Mouse (Mus musculus): ENCODE measurements at regions not wholly inside any gene's neighbourhood (a gene's known extent, or its start where the extent isn't known, plus 50 kb on each side); places are given as distances from the start of the nearest gene placed in this dataset.

- Histone ChIP-seq H3K4me2 (ENCODE audit: low read length) (no peak overlapping the region), H3K9ac (replicated peaks; ENCODE audit: low read length) (no peak overlapping the region), H3K36me3 (ENCODE audit: control insufficient read depth, insufficient read depth, low read length) (no peaks in the 10 kb centered on the region), H3K27me3 (ENCODE audit: control insufficient read depth, insufficient read depth, low read length) (no peaks in the 10 kb centered on the region), H3K27ac (replicated peaks; ENCODE audit: low read depth, low read length) (no peak overlapping the region), H3K4me1 (ENCODE audit: control insufficient read depth, insufficient read depth, low read length) (0 out of 2 replicates have a peak, but pooled peaks cover 2% of the 10 kb centered on the region), H3K4me3 (replicated peaks; ENCODE audit: low read depth, low read length) (no peak overlapping the region), H3K9me3 (ENCODE audit: control insufficient read depth, low read length) (no peaks in the 10 kb centered on the region)
- 72% methylated on average over 3 of the region's 3 CpGs for WGBS
- DNase-seq (no peak), ATAC-seq (ENCODE audit: low FRiP score, low TSS enrichment) (no peak)
Measured at GRCm38 (mm10) chr11:31721908-31722307, 50.2 kb upstream of the Bod1 start.

DNA sequence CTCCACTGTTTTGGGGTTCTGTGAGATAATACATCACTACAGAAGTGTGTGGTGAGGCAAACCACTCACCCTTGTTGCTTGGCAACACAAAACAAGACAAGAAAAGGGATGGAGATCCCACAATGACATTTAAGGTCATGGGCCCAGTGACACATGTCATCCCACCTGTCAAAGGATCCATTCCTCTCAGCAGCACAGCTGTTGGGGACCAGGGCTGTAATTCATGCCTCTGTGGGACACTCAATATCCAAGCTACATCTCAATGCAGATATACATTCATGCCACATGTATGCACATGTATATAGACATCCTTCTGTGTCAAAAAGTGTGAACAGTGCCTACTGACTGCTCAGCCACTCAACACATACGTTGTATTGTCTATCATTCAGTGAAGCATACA is 52.8 kb upstream of the Bod1 start:
- no peaks in the 10 kb centered on the region for H3K9me3 ChIP-seq (ENCODE audit: control insufficient read depth, low read length)
- H3K4me2 ChIP-seq (ENCODE audit: low read length), result no peak overlapping the region
- no peak overlapping the region for H3K27ac ChIP-seq (replicated peaks; ENCODE audit: low read depth, low read length)
- ATAC-seq (ENCODE audit: low FRiP score, low TSS enrichment) (no peak), DNase-seq (no peak)
- no peaks in the 10 kb centered on the region for H3K36me3 ChIP-seq (ENCODE audit: control insufficient read depth, insufficient read depth, low read length)
- no peaks in the 10 kb centered on the region for H3K4me1 ChIP-seq (ENCODE audit: control insufficient read depth, insufficient read depth, low read length)
- H3K9ac ChIP-seq (replicated peaks; ENCODE audit: low read length), result no peak overlapping the region
- no peaks in the 10 kb centered on the region for H3K27me3 ChIP-seq (ENCODE audit: control insufficient read depth, insufficient read depth, low read length)
- H3K4me3 ChIP-seq (replicated peaks; ENCODE audit: low read depth, low read length), result no peak overlapping the region
- 73% methylated on average over 1 of the region's 1 CpGs for WGBS

DNA sequence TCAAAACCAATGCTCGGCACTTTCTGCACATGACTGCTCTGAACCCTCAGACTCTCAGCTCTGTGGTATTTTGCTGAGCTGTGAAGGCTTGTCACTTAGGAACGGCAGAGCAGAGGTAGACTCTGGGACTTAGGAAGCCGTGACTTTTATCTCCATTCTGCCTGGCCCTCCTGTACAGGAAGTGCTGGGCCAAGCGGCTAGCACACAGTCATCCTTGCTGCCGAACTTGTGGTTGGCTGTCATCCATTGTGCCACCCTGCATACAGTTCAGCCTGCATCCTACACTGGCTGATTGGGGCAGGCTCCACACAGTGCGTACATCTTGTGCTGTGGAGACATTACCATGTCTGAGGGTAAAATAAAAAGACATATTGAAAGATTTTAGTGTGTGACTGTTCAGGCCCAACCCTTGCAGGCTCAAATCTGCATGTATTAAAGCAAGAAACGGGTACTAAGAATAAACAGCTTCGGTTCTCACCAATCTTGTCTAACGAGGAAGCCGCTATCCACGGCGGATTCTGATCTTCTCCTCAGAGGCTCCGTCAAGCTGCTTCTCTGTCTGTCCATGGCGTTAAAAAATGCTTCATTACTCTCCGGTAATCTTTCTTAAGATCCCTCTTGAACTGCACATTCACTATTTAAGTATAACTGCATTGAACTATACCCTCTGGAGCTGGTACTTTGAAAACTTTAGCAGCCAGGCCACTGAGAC is 54.4 kb upstream of the Bod1 start:
- Histone ChIP-seq H3K36me3 (ENCODE audit: control insufficient read depth, insufficient read depth, low read length) (no peaks in the 10 kb centered on the region), H3K4me2 (ENCODE audit: low read length) (no peak overlapping the region), H3K9ac (replicated peaks; ENCODE audit: low read length) (no peak overlapping the region), H3K9me3 (ENCODE audit: control insufficient read depth, low read length) (no peaks in the 10 kb centered on the region), H3K27me3 (ENCODE audit: control insufficient read depth, insufficient read depth, low read length) (no peaks in the 10 kb centered on the region), H3K4me1 (ENCODE audit: control insufficient read depth, insufficient read depth, low read length) (no peaks in the 10 kb centered on the region), H3K4me3 (replicated peaks; ENCODE audit: low read depth, low read length) (no peak overlapping the region), H3K27ac (replicated peaks; ENCODE audit: low read depth, low read length) (no peak overlapping the region)
- DNase-seq, result peak; percentile 17
- WGBS, result 81% methylated on average over 15 of the region's 15 CpGs
- ATAC-seq (ENCODE audit: low FRiP score, low TSS enrichment), result no peak

DNA sequence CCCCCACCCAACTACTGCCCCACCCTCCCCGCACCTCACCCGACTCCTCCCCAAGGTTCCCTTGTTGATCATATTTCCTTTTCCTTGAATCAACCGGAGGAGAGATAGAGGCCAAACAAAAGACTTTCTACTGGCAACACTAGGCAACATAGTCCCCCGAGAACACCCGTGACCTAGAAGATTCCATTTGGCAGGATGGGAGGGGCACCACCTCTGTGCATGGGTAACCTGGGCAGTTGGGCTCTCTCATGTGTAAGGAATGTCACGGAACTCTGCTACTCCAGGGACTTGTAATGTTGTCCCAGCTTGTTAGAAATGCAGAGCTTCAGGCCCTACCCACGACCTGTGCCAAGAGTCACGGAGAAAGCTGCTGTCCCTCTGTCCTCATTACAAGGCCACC is 55.6 kb upstream of the Bod1 start:
- H3K4me1 ChIP-seq (ENCODE audit: control insufficient read depth, insufficient read depth, low read length), result 0 out of 2 replicates have a peak, but pooled peaks cover 4% of the 10 kb centered on the region
- no peaks in the 10 kb centered on the region for H3K9me3 ChIP-seq (ENCODE audit: control insufficient read depth, low read length)
- H3K27ac ChIP-seq (replicated peaks; ENCODE audit: low read depth, low read length), result no peak overlapping the region
- H3K27me3 ChIP-seq (ENCODE audit: control insufficient read depth, insufficient read depth, low read length), result no peaks in the 10 kb centered on the region
- ATAC-seq (ENCODE audit: low FRiP score, low TSS enrichment) (no peak), DNase-seq (no peak)
- no peak overlapping the region for H3K4me2 ChIP-seq (ENCODE audit: low read length)
- H3K36me3 ChIP-seq (ENCODE audit: control insufficient read depth, insufficient read depth, low read length), result no peaks in the 10 kb centered on the region
- H3K4me3 ChIP-seq (replicated peaks; ENCODE audit: low read depth, low read length), result no peak overlapping the region
- WGBS, result 90% methylated on average over 8 of the region's 8 CpGs
- no peak overlapping the region for H3K9ac ChIP-seq (replicated peaks; ENCODE audit: low read length)

- Histone ChIP-seq H3K36me3 (ENCODE audit: control insufficient read depth, insufficient read depth, low read length) (no peaks in the 10 kb centered on the region), H3K9me3 (ENCODE audit: control insufficient read depth, low read length) (no peaks in the 10 kb centered on the region), H3K9ac (replicated peaks; ENCODE audit: low read length) (no peak overlapping the region), H3K27ac (replicated peaks; ENCODE audit: low read depth, low read length) (no peak overlapping the region), H3K27me3 (ENCODE audit: control insufficient read depth, insufficient read depth, low read length) (no peaks in the 10 kb centered on the region), H3K4me2 (ENCODE audit: low read length) (no peak overlapping the region), H3K4me1 (ENCODE audit: control insufficient read depth, insufficient read depth, low read length) (peaks cover 22% of the 10 kb centered on the region), H3K4me3 (replicated peaks; ENCODE audit: low read depth, low read length) (no peak overlapping the region)
- ATAC-seq (ENCODE audit: low FRiP score, low TSS enrichment) (no peak), DNase-seq (no peak)
- 84% methylated on average over 3 of the region's 3 CpGs for WGBS
Measured at GRCm38 (mm10) chr11:31729728-31730127, 58.0 kb upstream of the Bod1 start.

- H3K4me2 ChIP-seq (ENCODE audit: low read length), result no peak overlapping the region
- H3K9ac ChIP-seq (replicated peaks; ENCODE audit: low read length), result no peak overlapping the region
- DNase-seq (no peak), ATAC-seq (ENCODE audit: low FRiP score, low TSS enrichment) (no peak)
- WGBS, result 68% methylated on average over 4 of the region's 4 CpGs
- H3K36me3 ChIP-seq (ENCODE audit: control insufficient read depth, insufficient read depth, low read length), result no peaks in the 10 kb centered on the region
- H3K27ac ChIP-seq (replicated peaks; ENCODE audit: low read depth, low read length), result no peak overlapping the region
- H3K9me3 ChIP-seq (ENCODE audit: control insufficient read depth, low read length), result no peaks in the 10 kb centered on the region
- H3K4me3 ChIP-seq (replicated peaks; ENCODE audit: low read depth, low read length), result no peak overlapping the region
- no peaks in the 10 kb centered on the region for H3K27me3 ChIP-seq (ENCODE audit: control insufficient read depth, insufficient read depth, low read length)
- H3K4me1 ChIP-seq (ENCODE audit: control insufficient read depth, insufficient read depth, low read length), result peaks cover 23% of the 10 kb centered on the region
Measured at GRCm38 (mm10) chr11:31730181-31730580, 58.5 kb upstream of the Bod1 start.

GRCm38 (mm10) chr11:31730680-31731079 is 59.0 kb upstream of the Bod1 start:
- H3K9me3 ChIP-seq (ENCODE audit: control insufficient read depth, low read length), result no peaks in the 10 kb centered on the region

DNA sequence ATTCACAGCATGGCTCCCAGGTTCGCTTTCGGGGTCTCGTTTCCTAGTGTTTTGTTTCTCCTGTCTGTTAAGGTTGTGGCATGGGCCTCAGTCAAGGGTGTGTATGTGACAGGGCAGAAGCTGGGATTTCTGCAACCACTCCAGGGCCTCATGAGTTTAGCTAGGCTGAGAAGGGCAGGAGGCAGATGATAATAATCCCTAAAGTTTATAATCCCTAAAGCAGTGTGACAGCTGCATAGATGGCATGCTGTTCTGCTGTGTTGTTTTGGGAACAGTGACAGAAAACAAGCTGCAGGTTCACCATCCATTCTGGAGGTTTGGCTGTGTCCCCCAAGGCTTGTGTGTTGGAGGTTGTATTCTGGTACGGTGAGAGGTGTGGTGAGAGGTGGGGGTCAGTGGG is 59.8 kb upstream of the Bod1 start:
- no peak overlapping the region for H3K27ac ChIP-seq (replicated peaks; ENCODE audit: low read depth, low read length)
- H3K4me2 ChIP-seq (ENCODE audit: low read length), result no peak overlapping the region
- no peak for ATAC-seq (ENCODE audit: low FRiP score, low TSS enrichment)
- no peaks in the 10 kb centered on the region for H3K27me3 ChIP-seq (ENCODE audit: control insufficient read depth, insufficient read depth, low read length)
- no peak for DNase-seq
- H3K9me3 ChIP-seq (ENCODE audit: control insufficient read depth, low read length), result no peaks in the 10 kb centered on the region
- WGBS, result 48% methylated on average over 4 of the region's 4 CpGs
- H3K4me3 ChIP-seq (replicated peaks; ENCODE audit: low read depth, low read length), result no peak overlapping the region
- no peaks in the 10 kb centered on the region for H3K36me3 ChIP-seq (ENCODE audit: control insufficient read depth, insufficient read depth, low read length)
- no peak overlapping the region for H3K9ac ChIP-seq (replicated peaks; ENCODE audit: low read length)
- H3K4me1 ChIP-seq (ENCODE audit: control insufficient read depth, insufficient read depth, low read length), result peaks cover 23% of the 10 kb centered on the region

More at GRCm38 (mm10) chr11:31730680-31731079, 59.0 kb upstream of the Bod1 start:
- no peak overlapping the region for H3K9ac ChIP-seq (replicated peaks; ENCODE audit: low read length)
- no peak for DNase-seq
- H3K27me3 ChIP-seq (ENCODE audit: control insufficient read depth, insufficient read depth, low read length), result no peaks in the 10 kb centered on the region
- H3K4me1 ChIP-seq (ENCODE audit: control insufficient read depth, insufficient read depth, low read length), result peaks cover 23% of the 10 kb centered on the region
- no peak overlapping the region for H3K4me2 ChIP-seq (ENCODE audit: low read length)
- H3K4me3 ChIP-seq (replicated peaks; ENCODE audit: low read depth, low read length), result no peak overlapping the region
- no peak overlapping the region for H3K27ac ChIP-seq (replicated peaks; ENCODE audit: low read depth, low read length)
- ATAC-seq (ENCODE audit: low FRiP score, low TSS enrichment), result no peak
- H3K36me3 ChIP-seq (ENCODE audit: control insufficient read depth, insufficient read depth, low read length), result no peaks in the 10 kb centered on the region
- WGBS, result 28% methylated on average over 3 of the region's 3 CpGs

DNA sequence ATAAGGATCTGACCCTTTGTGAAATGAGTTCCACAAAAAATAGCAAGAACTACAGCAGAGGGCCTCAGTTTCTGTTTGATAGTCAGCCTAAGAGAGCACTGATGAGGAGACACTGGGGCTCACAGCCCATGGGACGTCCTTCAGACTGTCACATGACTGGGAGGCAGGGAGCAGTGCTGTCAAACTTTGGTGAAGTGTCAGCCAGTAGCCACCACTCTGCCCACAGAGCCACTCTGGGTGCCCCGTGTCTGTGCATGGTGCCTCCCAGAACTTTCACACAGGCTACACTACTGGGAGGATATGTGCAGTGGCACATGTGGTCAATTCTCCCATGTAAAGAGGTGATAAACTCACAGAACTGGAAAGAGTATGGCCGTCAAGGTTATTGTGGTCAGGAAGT is 60.7 kb upstream of the Bod1 start:
- ATAC-seq (ENCODE audit: low FRiP score, low TSS enrichment) (no peak), DNase-seq (no peak)
- H3K9me3 ChIP-seq (ENCODE audit: control insufficient read depth, low read length), result no peaks in the 10 kb centered on the region
- no peak overlapping the region for H3K4me3 ChIP-seq (replicated peaks; ENCODE audit: low read depth, low read length)
- H3K36me3 ChIP-seq (ENCODE audit: control insufficient read depth, insufficient read depth, low read length), result no peaks in the 10 kb centered on the region
- no peak overlapping the region for H3K27ac ChIP-seq (replicated peaks; ENCODE audit: low read depth, low read length)
- peaks cover 23% of the 10 kb centered on the region for H3K4me1 ChIP-seq (ENCODE audit: control insufficient read depth, insufficient read depth, low read length)
- H3K4me2 ChIP-seq (ENCODE audit: low read length), result no peak overlapping the region
- no peak overlapping the region for H3K9ac ChIP-seq (replicated peaks; ENCODE audit: low read length)
- no peaks in the 10 kb centered on the region for H3K27me3 ChIP-seq (ENCODE audit: control insufficient read depth, insufficient read depth, low read length)
- 72% methylated on average over 3 of the region's 3 CpGs for WGBS
